Mouse (Mus musculus) bone marrow, adult 2 months (tissue): ENCODE measurements around the gene Cdh23.

Experiments used
- CTCF ChIP-seq: fragments of 200-500 bp; IDR thresholded peaks from 2 replicates; pipeline ENCODE4 v1.5.1; 2011; ENCODE audit warnings: low read length, control low read depth; ENCODE audit not compliant: control insufficient read depth, insufficient read depth
- POLR2A ChIP-seq: fragments of 200-500 bp; IDR thresholded peaks from 2 replicates; pipeline ENCODE4 v1.6.1; 2011; ENCODE audit warnings: low read depth, mild to moderate bottlenecking, control low read depth, low read length, borderline replicate concordance; ENCODE audit not compliant: control insufficient read depth

DNA sequence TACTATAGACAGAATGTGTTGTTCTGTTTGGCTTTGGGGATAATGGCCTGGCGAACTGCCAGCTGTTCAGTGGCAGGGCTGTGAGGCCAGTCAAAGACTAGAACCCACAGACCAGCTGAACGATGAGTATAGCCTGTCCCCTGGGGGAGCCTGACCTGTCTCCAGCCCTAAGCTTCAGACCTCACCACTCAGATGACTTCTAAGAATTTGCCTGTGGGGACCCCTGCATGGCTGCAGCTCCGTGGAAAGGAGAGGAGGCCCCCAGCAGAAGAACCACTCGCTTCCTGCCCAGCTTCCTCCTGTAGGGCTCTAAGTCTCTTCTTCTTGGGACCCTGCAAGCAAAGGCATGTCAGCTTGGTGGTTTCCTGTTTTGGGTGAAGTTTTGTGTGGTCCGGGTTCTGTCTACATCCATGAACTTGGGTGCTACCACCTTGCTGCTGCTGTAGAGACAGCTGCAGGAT is 325.7 kb downstream of the Cdh23 start:
- no peak for TF ChIP-seq CTCF
- no peak for TF ChIP-seq POLR2A
